Mouse (Mus musculus) embryonic facial prominence, embryonic 12.5 days (tissue): Measurements from ENCODE around the gene Scarb1. TPM values are rescaled to one million over a fixed set of nuclear protein-coding genes. Genes with fewer than 3 reads are reported as not detected.
A peak's percentile ranks its signal among the peaks of the same experiment; 100 is the strongest.
"Not testable (repeated sequence)": the region's sequence is repeated elsewhere in the genome, so short reads cannot be mapped to it uniquely, and the experiment has no call there.

Experiments
- ATAC-seq: fragments of 200-750 bp; cut with Nextera tagmentation; 2 replicates; pipeline ENCODE4 v1.8.0; 2017; ENCODE audit not compliant: insufficient number of reproducible peaks, insufficient read depth, low FRiP score, low TSS enrichment
- H3K27ac ChIP-seq: fragments of 300-500 bp; sonication (generic); 2 replicates; pipeline ENCODE4 v1.5.1; 2016; ENCODE audit warnings: mild to moderate bottlenecking
- H3K27me3 ChIP-seq: fragments of 300-500 bp; sonication (generic); 2 replicates; pipeline ENCODE4 v1.6.1; 2016; ENCODE audit warnings: mild to moderate bottlenecking, moderate library complexity
- H3K36me3 ChIP-seq: fragments of 300-500 bp; sonication (generic); 2 replicates; pipeline ENCODE4 v1.6.1; 2016; ENCODE audit warnings: mild to moderate bottlenecking
- H3K4me1 ChIP-seq: fragments of 300-500 bp; sonication (generic); 2 replicates; pipeline ENCODE4 v1.6.1; 2016
- H3K4me2 ChIP-seq: fragments of 300-500 bp; sonication (generic); replicated peaks from 2 replicates; pipeline ENCODE4 v1.6.1; 2016; ENCODE audit warnings: mild to moderate bottlenecking, moderate library complexity
- H3K4me3 ChIP-seq: fragments of 300-500 bp; sonication (generic); 2 replicates; pipeline ENCODE4 v1.5.1; 2016; ENCODE audit warnings: mild to moderate bottlenecking
- H3K9ac ChIP-seq: fragments of 300-500 bp; sonication (generic); 2 replicates; pipeline ENCODE4 v1.6.1; 2016; ENCODE audit warnings: mild to moderate bottlenecking, moderate library complexity
- H3K9me3 ChIP-seq: fragments of 300-500 bp; sonication (generic); 2 replicates; pipeline ENCODE4 v1.6.1; 2016; ENCODE audit warnings: mild to moderate bottlenecking, moderate library complexity
- WGBS: fragments of 180-500 bp; shearing (Covaris S2); methylation state at CpG from one replicate; pipeline ENCODE4 v1.1.7; 2016; 5-methylcytosine and 5-hydroxymethylcytosine counted together
- polyA plus RNA-seq: library from polyadenylated mRNA; unstranded; fragments of >200 nt; fragmentation: Nextera tagmentation; extraction: Ambion mirVana; gene quantifications from 2 replicates; pipeline ENCODE4 v1.2.1, GENCODE M21; 2016

Gene Scarb1
- 38.8 and 40.6 TPM in 2 replicates for polyA plus RNA-seq

- under 1% methylated on average over 42 of the region's 42 CpGs for WGBS
- Histone ChIP-seq H3K27me3 (peaks cover 5% of the 10 kb centered on the region; the same call in 1 of the 2 replicates), H3K9me3 (no peaks in the 10 kb centered on the region), H3K27ac (no peak within 1 kb of the TSS), H3K4me2 (peak within 1 kb of the TSS; percentile 97), H3K4me3 (peak within 1 kb of the TSS; percentile 87), H3K9ac (peak within 1 kb of the TSS; percentile 71), H3K4me1 (peaks cover 29% of the 10 kb centered on the region), H3K36me3 (no peaks in the 10 kb centered on the region)
- peak; percentile 76 for ATAC-seq
Measured at GRCm38 (mm10) chr5:125340547-125341262, at the start of gene Scarb1. TSS of gene Scarb1 (minus strand) at chr5:125341094.

GRCm38 (mm10) chr5:125389579-125390441 lies 48.9 kb upstream of the Scarb1 start, which contains the start of gene Ubc:
TSS of gene Ubc (minus strand) at chr5:125390202.
- Histone ChIP-seq H3K9ac (peak within 1 kb of the TSS; percentile 99), H3K27ac (peak within 1 kb of the TSS; percentile 92), H3K4me1 (peaks cover 24% of the 10 kb centered on the region), H3K27me3 (no peaks in the 10 kb centered on the region), H3K4me2 (peak within 1 kb of the TSS; percentile 95), H3K36me3 (peaks cover 12% of the 10 kb centered on the region), H3K4me3 (peak within 1 kb of the TSS; percentile 99), H3K9me3 (no peaks in the 10 kb centered on the region)
- WGBS, result under 1% methylated on average over 69 of the region's 69 CpGs
- ATAC-seq, result no peak; the same call in 1 of the 2 replicates

- peak within 1 kb of the TSS; percentile 99 for H3K9ac ChIP-seq
- peak within 1 kb of the TSS; percentile 99 for H3K4me3 ChIP-seq
- H3K4me1 ChIP-seq, result peaks cover 18% of the 10 kb centered on the region; the same call in 1 of the 2 replicates
- no peaks in the 10 kb centered on the region for H3K9me3 ChIP-seq
- WGBS, result under 1% methylated on average over 39 of the region's 41 CpGs
- H3K27ac ChIP-seq, result peak within 1 kb of the TSS; percentile 92
- peak within 1 kb of the TSS; percentile 95 for H3K4me2 ChIP-seq
- H3K36me3 ChIP-seq, result peaks cover 18% of the 10 kb centered on the region
- H3K27me3 ChIP-seq, result no peaks in the 10 kb centered on the region
- ATAC-seq, result no peak; the same call in 1 of the 2 replicates
Measured at GRCm38 (mm10) chr5:125389131-125389578, 48.3 kb upstream of the Scarb1 start, which contains the start of gene Gm10382. TSS of gene Gm10382 (plus strand) at chr5:125389322.

GRCm38 (mm10) chr5:125388358-125389092 lies 47.6 kb upstream of the Scarb1 start:
- Histone ChIP-seq H3K9me3 (no peaks in the 10 kb centered on the region), H3K27me3 (no peaks in the 10 kb centered on the region), H3K4me2 (peak overlapping the region; percentile 95), H3K36me3 (peaks cover 18% of the 10 kb centered on the region), H3K4me1 (peaks cover 12% of the 10 kb centered on the region; the same call in 1 of the 2 replicates), H3K27ac (0 out of 2 replicates have a peak overlapping the region, but pooled peaks have one; percentile 92), H3K4me3 (peak overlapping the region; percentile 99), H3K9ac (peak overlapping the region; percentile 99)
- WGBS, result 28% methylated on average over 13 of the region's 13 CpGs
- no peak for ATAC-seq

GRCm38 (mm10) chr5:125387295-125387694 lies 46.4 kb upstream of the Scarb1 start:
- peaks cover 12% of the 10 kb centered on the region; the same call in 1 of the 2 replicates for H3K4me1 ChIP-seq
- not testable (repeated sequence) for H3K9me3 ChIP-seq, H3K4me3 ChIP-seq, H3K9ac ChIP-seq, ATAC-seq, H3K27ac ChIP-seq, H3K27me3 ChIP-seq, H3K4me2 ChIP-seq
- peaks cover 18% of the 10 kb centered on the region for H3K36me3 ChIP-seq
- 91% methylated on average over 5 of the region's 6 CpGs for WGBS

- Histone ChIP-seq H3K9ac (no peak overlapping the region), H3K36me3 (peaks cover 18% of the 10 kb centered on the region), H3K4me1 (peaks cover 12% of the 10 kb centered on the region; the same call in 1 of the 2 replicates), H3K27ac (no peak overlapping the region), H3K4me3 (no peak overlapping the region), H3K9me3 (no peaks in the 10 kb centered on the region), H3K27me3 (no peaks in the 10 kb centered on the region), H3K4me2 (no peak overlapping the region)
- ATAC-seq, result no peak
- WGBS, result 77% methylated on average over 8 of the region's 8 CpGs
Measured at GRCm38 (mm10) chr5:125385215-125385940, 44.5 kb upstream of the Scarb1 start.

- H3K9me3 ChIP-seq, result no peaks in the 10 kb centered on the region
- 93% methylated on average over 2 of the region's 2 CpGs for WGBS
- peaks cover 12% of the 10 kb centered on the region; the same call in 1 of the 2 replicates for H3K4me1 ChIP-seq
- H3K4me3 ChIP-seq, result no peak overlapping the region
- no peaks in the 10 kb centered on the region for H3K27me3 ChIP-seq
- no peak overlapping the region for H3K27ac ChIP-seq
- peaks cover 18% of the 10 kb centered on the region for H3K36me3 ChIP-seq
- H3K9ac ChIP-seq, result no peak overlapping the region
- no peak overlapping the region for H3K4me2 ChIP-seq
- no peak for ATAC-seq
Measured at GRCm38 (mm10) chr5:125384512-125385214, 43.8 kb upstream of the Scarb1 start.

GRCm38 (mm10) chr5:125383637-125384420 lies 42.9 kb upstream of the Scarb1 start:
- ATAC-seq, result no peak
- H3K4me1 ChIP-seq, result peaks cover 12% of the 10 kb centered on the region; the same call in 1 of the 2 replicates
- 82% methylated on average over 3 of the region's 3 CpGs for WGBS
- H3K27ac ChIP-seq, result no peak overlapping the region
- no peaks in the 10 kb centered on the region for H3K27me3 ChIP-seq
- H3K9me3 ChIP-seq, result no peaks in the 10 kb centered on the region
- H3K9ac ChIP-seq, result no peak overlapping the region
- no peak overlapping the region for H3K4me3 ChIP-seq
- H3K4me2 ChIP-seq, result no peak overlapping the region
- peaks cover 18% of the 10 kb centered on the region for H3K36me3 ChIP-seq

- Histone ChIP-seq H3K4me1 (0 out of 2 replicates have a peak, but pooled peaks cover 7% of the 10 kb centered on the region), H3K36me3 (peaks cover 18% of the 10 kb centered on the region), H3K4me2 (no peak overlapping the region), H3K9me3 (no peaks in the 10 kb centered on the region), H3K9ac (no peak overlapping the region), H3K27me3 (no peaks in the 10 kb centered on the region), H3K4me3 (no peak overlapping the region), H3K27ac (no peak overlapping the region)
- ATAC-seq, result 0 out of 2 replicates have a peak, but pooled peaks have one; percentile 56
- 55% methylated on average over 6 of the region's 6 CpGs for WGBS
Measured at GRCm38 (mm10) chr5:125382673-125383558, 42.0 kb upstream of the Scarb1 start.
